Mouse (Mus musculus) liver, postnatal 0 days (tissue): ENCODE data around the gene 4930438A08Rik.

Experiments used
- CTCF ChIP-seq: sonication (generic); IDR thresholded peaks from 2 replicates; pipeline ENCODE4 v1.5.1; 2016; ENCODE audit warnings: antibody characterized with exemption, low read depth
- EP300 ChIP-seq: IDR thresholded peaks from 2 replicates; pipeline ENCODE4 v1.6.1; 2016; ENCODE audit warnings: antibody characterized with exemption, low read depth, mild to moderate bottlenecking

DNA sequence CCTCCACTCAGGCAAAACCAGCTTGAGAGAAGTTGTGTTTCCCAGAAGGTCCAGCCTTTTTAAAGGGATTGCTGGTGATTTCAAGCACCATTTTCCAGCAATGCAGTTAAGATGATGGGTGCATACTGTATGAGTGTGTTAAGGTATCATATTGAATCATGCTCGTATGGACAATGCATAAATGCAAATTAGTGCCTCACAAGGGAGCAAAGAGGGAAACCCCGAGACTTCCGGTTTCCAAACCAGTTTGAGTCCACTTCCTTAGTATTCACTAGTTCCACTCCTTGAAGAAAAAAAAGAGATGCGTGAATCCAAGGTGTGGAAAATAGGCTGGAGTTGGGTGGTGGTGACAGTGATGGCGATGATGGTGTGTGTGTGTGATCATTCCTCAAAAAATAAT, 7.9 kb downstream of the 4930438A08Rik start:
- TF ChIP-seq CTCF (no peak), EP300 (no peak)
